Mouse (Mus musculus) urinary bladder, adult 18-20 months (tissue): Measurements from ENCODE around the gene Rabep2.

Experiments
- DNase-seq, 2 experiments: peaks; one replicate each; pipeline ENCODE4 v3.0.0; 2022; ENCODE audit warnings: low spot score in 2 of 2, mixed read lengths in 2 of 2

Rabep2 gene

DNA sequence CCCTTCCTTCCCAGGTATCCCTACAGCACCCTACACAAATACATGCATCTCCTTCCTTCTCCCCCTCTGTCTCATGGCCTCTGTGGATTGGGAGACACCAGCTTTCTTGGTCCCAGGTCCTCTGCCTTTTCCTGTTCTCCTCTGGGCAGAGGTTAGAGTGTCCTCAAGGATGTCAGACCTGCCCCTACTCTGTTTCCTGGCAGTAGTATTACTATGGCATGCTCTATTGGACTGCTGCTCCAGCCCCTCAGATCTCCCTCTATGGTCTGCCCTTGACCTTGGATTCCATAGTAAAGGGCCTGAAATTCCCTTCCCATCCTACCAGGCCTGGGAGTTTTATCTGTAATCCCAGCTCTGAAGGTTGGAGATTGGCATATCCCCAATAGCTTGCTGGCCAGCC lies 1.6 kb downstream of the Rabep2 start:
- no peak for DNase-seq

DNA sequence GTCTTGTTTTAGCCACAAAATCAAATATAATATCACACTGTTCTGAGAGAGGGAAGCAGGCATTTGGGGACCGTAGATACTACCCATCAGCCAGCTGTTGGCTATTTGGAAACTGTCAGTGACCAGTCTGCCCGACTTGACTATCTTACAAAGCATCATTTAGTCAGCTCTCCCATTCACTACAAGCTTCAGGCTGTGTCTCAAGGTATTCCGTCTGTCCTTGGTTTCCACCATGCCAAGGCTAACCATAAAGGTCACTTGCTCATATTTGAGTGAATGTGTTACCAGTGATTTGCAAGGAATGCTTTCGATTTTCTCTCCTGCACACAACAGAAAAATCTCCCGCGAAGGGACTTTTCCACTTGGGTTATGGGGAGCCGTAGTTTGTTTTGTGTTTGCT lies 6.2 kb downstream of the Rabep2 start:
- DNase-seq = no peak

DNA sequence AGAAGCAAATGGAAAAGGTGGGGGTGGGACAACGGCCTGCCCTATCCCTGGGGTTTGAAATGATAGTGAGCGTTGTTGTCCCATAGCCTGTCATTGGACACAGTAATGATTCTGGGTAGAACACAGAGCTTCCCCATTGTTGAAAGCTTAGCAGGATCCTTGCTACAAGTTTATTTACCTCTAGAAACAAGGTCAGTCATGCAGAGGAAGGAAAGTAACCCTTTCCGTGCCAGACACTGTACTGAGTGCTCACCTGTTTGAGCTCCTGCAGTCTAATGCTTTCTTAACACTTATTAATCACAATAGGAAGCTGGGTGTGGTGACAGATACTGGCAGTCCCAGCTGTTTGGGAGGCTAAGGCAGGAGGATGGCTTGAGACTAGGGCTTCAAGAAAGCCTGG lies 7.2 kb downstream of the Rabep2 start:
- no peak for DNase-seq

DNA sequence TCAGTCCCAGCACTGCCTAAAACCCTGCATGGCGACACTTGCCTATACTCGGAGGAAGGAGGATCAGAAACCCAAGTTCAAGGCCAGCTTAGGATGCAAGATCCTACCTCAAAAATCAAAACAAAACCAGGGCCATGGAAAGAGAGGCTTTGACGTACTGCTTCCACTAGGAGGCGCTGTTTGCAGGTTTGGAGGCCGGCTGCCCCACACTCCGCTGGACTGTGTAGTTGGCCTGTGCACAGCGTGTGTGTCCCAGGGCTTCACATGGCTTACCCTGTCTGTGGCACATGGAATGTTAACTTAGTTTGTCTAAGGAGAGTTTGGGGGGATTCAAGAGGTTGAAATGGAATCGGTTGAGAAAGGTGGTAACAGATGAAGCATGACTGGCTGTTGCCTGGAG lies 8.3 kb downstream of the Rabep2 start:
- DNase-seq = peak in 1 of 2 experiments; percentile 33

DNA sequence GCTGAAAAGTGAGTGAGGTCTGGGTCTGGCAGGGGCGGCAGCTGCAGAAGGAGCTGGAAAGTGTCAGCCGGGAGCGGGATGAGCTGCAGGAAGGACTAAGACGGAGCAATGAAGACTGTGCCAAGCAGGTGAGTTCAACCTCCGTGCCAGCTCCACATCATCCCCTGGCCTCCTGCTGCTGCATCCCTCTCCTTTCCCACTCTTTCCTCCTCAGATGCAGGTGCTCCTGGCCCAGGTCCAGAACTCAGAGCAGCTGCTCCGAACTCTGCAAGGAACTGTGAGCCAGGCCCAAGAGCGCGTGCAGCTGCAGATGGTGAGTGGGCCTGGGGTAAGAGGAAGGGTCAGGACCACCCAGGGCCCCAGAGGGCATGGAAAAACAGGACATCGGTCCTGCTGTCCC lies 11.6 kb downstream of the Rabep2 start:
- no peak for DNase-seq

DNA sequence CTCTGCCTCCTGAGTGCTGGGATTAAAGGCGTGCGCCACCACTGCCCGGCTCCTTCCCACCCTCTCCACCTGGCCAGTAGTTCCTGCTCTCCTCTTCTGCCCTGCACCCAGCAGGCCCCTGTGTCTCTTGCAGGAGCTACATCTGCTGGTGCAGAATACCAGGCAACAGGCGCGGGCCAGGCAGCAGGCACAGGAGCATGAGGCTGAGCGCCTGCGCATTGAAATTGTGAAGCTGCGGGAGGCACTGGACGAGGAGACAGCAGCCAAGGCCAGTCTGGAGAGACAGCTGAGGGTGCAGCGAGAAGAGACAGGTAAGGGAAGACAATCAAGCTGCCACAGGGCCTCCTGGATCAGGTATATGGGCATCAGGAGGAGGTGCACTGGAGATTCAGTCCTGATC lies 15.4 kb downstream of the Rabep2 start:
- DNase-seq = no peak

DNA sequence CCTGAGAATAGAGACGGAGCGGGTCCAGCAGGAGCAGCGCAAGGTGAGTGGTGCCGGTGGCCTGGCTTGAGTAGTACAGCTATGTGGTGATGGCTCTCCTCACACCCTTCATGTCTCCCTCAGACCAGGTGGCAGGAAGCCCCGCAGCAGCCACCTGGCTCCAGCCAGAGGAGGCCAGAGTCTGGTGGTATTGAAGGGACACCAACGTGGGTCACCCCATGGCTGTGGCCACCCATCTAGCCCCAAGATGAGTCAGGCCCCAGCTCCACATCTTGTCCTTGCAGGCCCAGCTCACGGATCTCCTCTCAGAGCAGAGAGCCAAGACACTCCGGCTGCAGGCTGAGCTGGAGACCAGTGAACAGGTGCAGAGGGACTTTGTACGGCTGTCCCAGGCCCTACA lies 16.0 kb downstream of the Rabep2 start:
- no peak for DNase-seq

DNA sequence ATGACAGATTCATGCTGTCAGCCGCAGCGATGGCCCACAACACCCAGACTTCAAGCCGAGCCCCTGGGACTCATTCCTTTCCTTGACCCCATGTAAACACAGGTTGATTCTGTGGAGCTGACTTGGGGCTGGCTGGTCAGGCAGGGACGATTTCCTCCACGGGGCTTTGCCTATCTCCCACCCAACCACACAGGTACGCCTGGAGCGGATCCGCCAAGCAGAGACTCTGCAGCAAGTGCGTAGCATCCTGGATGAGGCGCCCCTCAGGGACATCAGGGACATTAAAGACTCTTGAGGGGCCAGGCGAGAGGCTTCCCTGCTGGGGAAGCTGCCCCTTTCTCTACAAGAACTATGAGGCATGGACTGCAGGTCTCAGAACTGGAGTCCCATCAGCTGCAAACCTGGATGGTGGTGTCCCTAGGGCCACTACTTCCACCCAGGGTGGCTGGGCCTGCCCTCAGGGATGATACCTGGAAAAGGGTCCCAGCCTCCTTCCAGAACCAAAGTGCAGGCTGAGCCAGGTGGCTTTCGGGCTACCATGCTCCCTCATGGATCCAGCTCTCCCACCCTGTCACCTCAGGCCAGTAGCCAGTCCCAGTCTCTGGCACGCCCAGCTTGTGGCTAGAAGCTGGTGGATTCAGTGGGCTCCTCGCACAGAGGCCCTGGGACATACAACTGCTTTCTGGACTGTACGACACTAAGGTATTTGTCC lies 16.7 kb downstream of the Rabep2 start:
- DNase-seq = no peak

DNA sequence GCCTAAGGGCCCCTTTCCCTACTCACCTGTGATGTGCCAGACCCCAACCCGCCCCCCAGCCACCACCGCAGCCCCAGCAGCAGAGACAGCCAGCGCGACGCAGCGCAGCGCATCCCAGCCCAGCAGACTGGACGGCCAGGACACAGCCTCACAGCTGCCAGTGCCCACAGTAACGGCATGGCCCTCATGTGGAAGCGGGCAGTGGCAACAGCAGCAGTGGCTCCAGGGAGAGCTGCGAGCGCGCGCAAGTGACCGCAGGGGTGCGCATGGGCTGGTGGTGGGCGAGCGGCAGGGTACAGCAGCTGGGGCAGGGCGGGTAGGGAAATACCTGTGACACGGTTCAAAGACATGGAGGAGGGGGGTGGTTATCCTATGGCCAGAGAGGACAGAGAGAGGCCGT lies 17.7 kb downstream of the Rabep2 start:
- no peak for DNase-seq

DNA sequence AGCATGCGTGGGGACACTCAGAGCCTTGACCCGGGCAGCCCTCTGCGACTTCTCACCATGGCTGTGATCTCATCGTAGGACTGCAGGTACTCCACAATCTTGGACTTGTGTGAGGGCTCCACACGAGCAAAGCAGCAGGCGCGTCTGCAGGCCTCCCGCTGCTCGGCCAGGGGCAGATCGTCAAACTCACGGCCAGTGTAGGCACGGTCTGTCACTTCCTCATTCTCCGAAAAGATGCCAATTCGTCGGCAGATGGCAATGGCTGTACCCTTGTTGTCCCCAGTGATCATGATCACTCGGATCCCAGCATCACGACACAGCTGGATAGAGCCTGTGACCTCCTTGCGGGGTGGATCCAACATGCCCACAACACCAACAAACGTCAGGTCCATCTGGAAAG lies 19.9 kb downstream of the Rabep2 start:
- no peak for DNase-seq

DNA sequence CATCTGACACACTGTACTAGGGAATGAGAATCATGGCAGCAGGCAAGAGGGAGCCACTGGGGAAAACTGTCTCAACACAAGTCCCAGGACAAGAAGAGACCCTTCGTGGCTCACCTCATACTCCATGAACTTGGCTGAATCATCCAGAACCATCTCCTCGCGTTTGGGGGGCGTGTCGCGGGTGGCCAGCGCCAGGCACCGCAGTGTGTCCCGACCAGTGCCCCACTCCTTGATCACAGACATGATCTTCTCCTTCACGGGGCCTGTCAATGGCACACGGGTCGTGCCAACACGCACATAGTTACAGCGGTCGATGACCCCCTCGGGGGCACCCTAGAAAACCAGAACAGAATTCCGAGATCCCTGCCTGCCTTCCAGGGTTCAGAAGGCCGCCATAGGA lies 21.4 kb downstream of the Rabep2 start:
- no peak for DNase-seq

DNA sequence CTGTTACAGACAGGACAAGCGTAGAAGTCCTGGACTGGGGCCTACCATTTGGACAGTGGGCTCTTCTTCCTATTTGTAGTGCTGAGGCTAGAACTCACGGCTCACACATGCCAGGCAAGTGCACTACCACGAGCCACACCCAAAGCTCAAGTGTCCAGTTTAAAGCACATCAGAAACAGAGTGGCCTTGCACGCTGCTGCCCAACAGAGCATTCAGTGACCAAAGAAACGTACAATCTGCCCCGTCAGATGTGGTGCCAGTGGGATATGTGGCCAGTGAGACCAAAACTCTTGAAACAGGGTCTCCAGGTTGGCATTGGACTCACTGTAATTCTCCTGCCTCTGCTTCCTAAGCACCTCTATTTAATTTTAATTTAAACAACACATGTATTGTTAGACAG lies 22.1 kb downstream of the Rabep2 start:
- DNase-seq = no peak

DNA sequence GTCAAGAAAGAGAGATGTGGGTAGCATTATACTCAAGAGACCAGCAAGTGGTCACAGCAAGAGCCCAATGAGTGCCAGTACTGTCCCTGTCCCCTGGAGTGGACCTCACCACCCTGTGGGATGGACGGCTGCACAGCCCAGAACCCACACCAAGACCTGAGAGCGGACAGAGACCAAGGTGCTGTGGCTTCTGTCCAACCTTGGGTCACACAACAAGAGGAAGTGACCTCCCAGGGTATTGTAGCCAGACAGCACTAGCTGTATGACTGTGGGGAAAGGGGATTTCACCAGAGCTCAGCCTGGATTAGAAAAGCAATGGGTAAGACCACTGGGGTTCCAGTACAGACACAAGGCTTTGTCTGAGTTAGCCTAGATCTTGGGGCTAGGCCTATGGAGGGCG lies 23.7 kb downstream of the Rabep2 start:
- DNase-seq = no peak

DNA sequence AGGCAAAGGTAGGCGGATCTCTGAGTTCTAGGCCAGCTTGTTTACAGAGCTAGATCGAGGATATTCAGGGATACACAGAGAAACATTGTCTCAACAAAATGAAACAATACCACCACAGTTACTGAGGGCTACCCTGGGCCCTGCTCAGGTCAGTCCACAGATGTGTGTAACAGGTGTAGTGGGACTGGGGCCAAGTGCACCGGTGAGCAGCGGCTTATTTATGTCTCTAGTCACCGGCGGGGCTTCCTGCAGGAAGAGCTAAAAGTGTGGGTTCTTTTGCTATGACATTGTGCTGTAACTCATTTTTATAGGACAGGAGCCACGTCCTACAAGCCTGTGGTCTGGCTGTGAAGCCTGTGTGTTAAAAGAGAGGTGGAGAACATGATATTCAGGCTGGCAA lies 25.3 kb downstream of the Rabep2 start:
- DNase-seq = no peak

DNA sequence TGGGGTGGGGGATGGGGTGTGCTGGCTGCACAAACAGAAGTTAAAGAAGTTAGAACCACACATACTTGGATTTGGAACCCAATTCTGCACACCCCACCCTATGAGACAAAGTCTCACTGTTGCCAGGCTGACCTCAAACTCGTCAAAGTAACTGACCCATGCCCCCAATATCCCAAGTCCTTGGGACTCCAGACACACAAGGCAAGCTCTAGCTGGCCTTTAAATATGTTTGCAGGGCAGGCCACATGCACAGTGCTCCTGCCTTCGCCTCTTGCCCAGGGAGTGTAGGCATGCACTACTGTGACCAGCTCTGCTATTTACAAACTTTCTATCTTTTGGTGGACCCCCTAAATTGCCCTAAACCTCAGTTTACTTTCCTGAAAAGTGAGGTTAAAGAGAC lies 26.7 kb downstream of the Rabep2 start:
- DNase-seq = no peak

DNA sequence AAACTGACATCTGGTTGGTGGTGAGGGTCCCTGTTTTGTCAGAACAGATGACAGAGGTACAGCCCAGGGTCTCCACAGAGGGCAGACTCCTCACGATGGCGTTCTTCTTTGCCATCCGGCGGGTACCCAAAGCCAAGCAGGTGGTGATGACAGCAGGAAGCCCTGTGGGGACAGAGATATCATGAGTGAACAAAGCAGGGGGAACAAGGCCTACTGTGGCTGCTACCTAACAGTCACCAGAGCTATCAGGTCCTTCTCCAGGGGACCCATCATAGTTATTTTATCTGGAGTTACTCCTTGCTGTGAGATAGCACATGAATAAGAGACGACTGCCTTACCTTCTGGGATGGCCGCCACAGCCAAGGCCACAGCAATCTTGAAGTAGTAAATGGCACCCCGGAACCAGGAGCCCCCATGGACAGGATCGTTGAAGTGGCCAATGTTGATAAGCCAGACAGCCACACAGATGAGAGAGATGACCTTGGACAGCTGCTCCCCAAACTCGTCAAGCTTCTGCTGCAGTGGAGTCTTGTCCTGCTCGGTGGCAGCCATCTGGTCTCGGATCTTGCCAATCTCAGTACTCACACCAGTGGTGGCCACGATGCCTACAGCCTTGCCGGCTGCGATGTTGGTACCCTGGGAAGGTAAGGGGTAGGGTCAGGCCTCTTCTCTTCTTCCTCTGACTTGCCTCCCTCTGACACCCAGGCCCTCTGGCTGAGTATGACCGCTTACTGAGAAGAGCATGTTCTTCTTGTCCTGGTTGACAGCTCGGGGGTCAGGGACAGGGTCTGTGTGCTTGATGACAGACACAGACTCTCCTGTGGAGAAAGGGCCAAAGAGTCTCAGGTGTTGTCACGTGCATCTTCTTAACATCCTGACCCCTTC lies 28.1 kb downstream of the Rabep2 start:
- no peak for DNase-seq

DNA sequence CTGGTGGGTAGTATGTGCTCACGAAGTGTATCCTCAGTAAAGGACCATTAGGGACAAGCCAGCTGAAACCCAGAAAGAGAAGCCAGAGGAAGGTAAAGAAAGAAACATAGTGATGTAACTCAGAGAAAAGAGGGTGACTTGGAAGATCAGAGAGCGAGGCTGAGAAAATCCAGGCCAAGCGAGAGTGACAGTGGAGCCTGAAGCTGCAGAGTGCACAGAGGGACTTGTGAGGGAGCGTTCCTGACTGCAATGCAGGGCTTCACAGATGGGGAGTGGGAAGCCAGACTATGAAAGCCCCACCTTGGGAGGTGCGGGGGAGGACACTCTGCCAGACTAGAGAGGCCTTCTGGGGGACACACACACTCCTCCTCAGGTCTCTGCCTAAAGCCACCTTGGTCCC lies 29.7 kb downstream of the Rabep2 start:
- no peak for DNase-seq

DNA sequence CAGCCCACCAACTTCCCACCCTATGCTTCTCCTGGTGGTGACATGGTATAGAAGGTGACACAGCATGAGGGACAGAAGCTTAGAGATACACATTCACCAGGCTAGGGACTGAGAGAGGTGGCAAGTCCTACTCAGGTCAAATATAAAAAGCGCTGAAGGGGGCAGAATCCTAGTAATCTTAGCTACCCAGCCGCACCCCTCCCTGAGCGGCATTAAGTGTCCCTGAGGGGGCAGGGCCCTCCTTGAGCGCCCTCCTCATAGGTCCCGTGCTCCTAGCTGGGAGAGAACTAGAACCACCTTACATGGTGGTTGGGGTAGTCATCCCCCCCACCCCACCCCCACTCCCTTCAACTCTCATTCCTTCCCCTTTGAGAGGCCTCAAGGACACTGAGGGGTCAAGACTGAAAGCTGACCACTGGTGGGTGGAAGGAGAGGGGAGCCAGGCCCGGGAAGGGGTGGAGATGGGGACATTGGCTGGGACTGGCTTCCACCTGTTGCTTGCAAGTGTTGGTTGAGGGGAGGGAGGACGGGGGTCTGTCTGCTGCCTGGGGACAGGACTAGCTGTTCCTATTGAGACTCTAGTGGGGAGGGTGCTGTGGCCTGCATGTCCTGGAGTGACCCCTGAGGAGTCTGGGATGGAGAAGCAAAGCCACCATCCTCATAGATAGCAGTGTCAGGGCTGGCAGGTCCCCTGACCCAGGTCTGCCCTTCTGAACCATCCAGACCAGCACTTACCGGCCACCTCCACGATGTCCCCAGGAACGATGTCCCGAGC lies 30.5 kb downstream of the Rabep2 start:
- no peak for DNase-seq

DNA sequence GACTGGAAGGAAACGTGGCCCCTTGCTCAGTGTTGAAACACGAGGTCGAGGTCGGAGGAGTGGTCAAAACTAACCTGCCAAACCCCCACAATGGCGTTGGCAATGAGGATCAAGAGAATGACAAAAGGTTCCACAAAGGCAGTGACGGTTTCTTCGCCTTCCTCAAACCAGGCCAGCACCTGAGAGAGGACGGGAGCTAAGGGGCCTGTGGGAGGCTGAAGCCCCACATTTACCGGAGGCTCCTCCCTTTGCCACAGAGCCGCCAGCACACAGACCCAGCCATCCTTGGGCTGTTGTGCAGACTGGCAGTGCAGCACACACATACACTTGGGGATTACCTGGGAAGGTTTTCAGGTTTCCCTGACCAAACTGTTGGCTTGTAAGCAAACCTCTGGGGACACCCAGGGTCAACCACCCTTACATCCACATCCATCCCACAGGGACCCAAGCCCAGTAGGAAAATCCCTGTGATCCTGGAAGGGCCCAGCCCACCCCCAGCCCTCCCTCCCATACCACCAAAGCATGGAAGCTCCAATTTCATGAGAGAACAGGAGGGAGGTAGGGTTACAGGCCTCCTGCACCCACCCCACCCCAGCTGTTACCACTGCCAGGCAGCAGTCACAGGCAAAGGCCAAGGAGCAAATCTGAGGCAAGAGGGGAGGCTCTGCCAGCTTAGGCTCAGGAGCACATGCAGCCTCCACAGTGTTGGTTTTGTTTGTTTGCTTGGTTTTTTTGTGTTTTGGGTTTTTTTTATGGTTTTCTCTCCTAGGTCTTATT lies 32.3 kb downstream of the Rabep2 start:
- DNase-seq = no peak

DNA sequence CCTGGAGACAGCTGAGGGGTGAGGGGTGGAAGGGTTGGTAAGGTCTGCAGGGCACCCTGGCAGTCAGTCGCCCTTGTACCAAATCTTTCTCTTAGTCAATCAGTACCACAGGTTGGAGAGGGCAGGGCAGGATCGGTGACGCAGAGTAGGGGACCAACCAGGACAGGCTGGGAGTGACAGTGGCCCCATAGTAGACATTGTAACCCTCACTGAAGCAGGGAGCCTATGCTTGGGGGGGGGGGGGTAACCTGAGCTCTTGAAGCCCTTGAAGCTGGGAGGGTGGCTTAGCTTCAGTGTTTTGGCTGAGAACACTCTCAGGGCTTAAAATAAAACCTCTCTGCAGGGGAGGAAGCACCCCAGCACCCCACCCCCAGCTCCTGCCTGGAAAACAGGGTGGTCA lies 33.1 kb downstream of the Rabep2 start:
- DNase-seq = no peak

DNA sequence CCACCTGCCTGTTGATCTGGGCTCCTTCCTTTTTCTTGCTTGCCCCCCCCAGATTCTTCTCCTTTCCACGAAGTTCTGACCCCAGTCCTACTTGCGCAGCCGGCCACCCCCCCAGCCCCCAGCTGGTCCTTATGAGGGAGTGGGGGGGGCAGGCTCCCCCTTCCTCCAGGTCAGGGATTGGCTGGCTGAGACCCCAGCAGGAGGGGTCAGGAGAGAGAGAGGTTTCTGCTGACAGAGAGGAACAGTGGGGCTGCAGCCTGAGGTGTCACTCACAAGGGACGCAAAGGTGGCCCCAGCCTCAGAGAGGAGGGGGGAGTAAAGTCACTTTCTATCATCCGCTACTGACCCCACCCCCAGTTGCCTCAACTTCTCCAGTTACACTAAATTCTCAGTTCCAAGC lies 34.4 kb downstream of the Rabep2 start, which contains the start of gene Atp2a1:
TSS of gene Atp2a1 (minus strand) at position 105 of the 400 bp plus-strand sequence.
- no peak for DNase-seq

DNA sequence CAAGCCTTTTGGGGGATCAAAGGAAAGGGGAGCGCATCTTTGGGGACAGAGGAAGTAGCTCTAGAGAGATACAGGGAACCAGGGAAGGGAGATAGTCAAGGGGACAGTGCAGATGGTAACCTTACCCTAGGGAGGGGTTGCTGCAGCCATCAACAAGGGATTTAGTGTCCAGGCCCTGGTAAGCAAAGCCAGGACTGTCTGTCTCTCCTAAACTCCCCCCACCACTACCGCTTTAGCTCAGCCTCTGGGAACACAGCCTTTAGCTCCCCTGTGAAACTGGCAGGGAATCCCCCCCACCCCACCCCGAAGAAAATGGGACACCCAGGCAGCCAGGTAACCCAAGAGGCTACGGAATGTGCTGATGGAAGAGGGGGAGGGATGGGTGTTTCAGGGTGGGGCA lies 35.0 kb downstream of the Rabep2 start:
- no peak for DNase-seq
